ENCODE assay signal across 9 mouse cellular contexts in the genomic region with DNA sequence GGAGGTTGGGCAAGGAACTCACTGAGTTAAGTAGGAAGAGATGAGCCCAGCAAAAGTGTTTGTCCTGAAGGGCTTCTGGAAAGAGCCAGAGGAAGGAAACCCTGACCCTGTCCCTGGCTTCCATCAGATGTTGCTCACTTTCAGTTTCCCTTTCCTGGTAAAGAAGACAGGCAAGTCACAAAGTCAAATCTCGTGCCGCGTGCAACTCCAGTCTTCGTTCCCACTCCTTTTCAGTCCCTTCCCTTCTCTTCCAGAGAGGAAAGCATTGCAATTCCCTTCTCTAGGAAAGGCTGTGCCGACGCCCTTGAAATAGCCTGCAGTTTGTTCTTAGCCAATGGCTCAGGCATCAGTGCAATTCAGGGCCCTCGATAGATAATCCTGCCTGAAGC. TPM values are rescaled to one million over a fixed set of nuclear protein-coding genes. Genes with fewer than 3 reads are reported as not detected.
DNase-seq lines count a peak whose midpoint lies in the region; ATAC-seq and TF ChIP-seq lines count a peak whose summit lies in the region.
"Had no signal": no experiment of that assay in that cellular context is flagged by ENCODE, and none has a peak within 500 bp of the region (broad histone marks: within the 10 kb centered on the region; RNA-seq: fewer than 3 reads in every experiment).

No protein-coding gene starts in this region.

- no peak for ATAC-seq in intestine, embryonic 15.5 days
- ATAC-seq in megakaryocyte progenitor cell, adult 5-6 weeks (replicated peaks; ENCODE audit: poor library complexity) = no peak
- no peak for ATAC-seq in hindbrain, embryonic 13.5 days (ENCODE audit: low FRiP score)
- ATAC-seq in forebrain, postnatal 0 days = no peak

- no peak for TF ChIP-seq POLR2A in bone marrow, adult 2 months (IDR thresholded peaks at IDR 0.05; ENCODE audit: borderline replicate concordance, control insufficient read depth, low read depth, low read length)

- peak overlapping the region; percentile 33 for H3K4me3 ChIP-seq in bone marrow, adult 2 months (replicated peaks; ENCODE audit: control insufficient read depth, low read depth, low read length)
- no peak overlapping the region for H3K4me3 ChIP-seq in intestine, embryonic 15.5 days (replicated peaks)
- no peak overlapping the region for H3K4me3 ChIP-seq in hindbrain, embryonic 13.5 days
- no peak overlapping the region for H3K4me3 ChIP-seq in forebrain, postnatal 0 days (ENCODE audit: low read depth, low read length)

- H3K27me3 ChIP-seq in intestine, embryonic 15.5 days (replicated peaks) = no peaks in the 10 kb centered on the region
- no peaks in the 10 kb centered on the region for H3K27me3 ChIP-seq in hindbrain, embryonic 13.5 days
- H3K27me3 ChIP-seq in forebrain, postnatal 0 days (ENCODE audit: insufficient read depth, low read length) = no peaks in the 10 kb centered on the region

- no peak for TF ChIP-seq CTCF in bone marrow, adult 2 months (IDR thresholded peaks at IDR 0.05; ENCODE audit: control insufficient read depth, insufficient read depth, low read length)
- TF ChIP-seq CTCF in forebrain, postnatal 0 days (IDR thresholded peaks at IDR 0.05; ENCODE audit: low read depth) = no peak

- DNase-seq in 416B (ENCODE audit: low read depth) = peak; percentile 46
- peak; percentile 47 to 60 for DNase-seq in lung, adult 18-20 months
- no peak for DNase-seq in cerebellum, postnatal 25 days
- no peak for DNase-seq in forebrain, postnatal 0 days
- DNase-seq: layer of hippocampus, adult 9-11 months had no signal

- H3K4me1 ChIP-seq in bone marrow, adult 2 months (ENCODE audit: control insufficient read depth, insufficient read depth, low read length) = peaks cover 3% of the 10 kb centered on the region
- peaks cover 21% of the 10 kb centered on the region for H3K4me1 ChIP-seq in intestine, embryonic 15.5 days (replicated peaks)
- peaks cover 31% of the 10 kb centered on the region for H3K4me1 ChIP-seq in hindbrain, embryonic 13.5 days (replicated peaks)
- peaks cover 9% of the 10 kb centered on the region; the same call in 1 of the 2 replicates for H3K4me1 ChIP-seq in forebrain, postnatal 0 days (ENCODE audit: insufficient read depth)

- H3K9me3 ChIP-seq in intestine, embryonic 15.5 days = no peaks in the 10 kb centered on the region
- H3K9me3 ChIP-seq in hindbrain, embryonic 13.5 days = no peaks in the 10 kb centered on the region
- H3K9me3 ChIP-seq in forebrain, postnatal 0 days (ENCODE audit: low read length) = no peaks in the 10 kb centered on the region

- WGBS in bone marrow, adult 2 months = 18% methylated on average over 7 of the region's 7 CpGs
- 44% methylated on average over 7 of the region's 7 CpGs for whole genome bisulfite sequencing in intestine, embryonic 15.5 days
- 82% methylated on average over 7 of the region's 7 CpGs for WGBS in hindbrain, embryonic 13.5 days
- WGBS in forebrain, postnatal 0 days = 75% methylated on average over 7 of the region's 7 CpGs

- H3K27ac ChIP-seq in bone marrow, adult 2 months (ENCODE audit: control insufficient read depth, insufficient read depth, low read depth, low read length, poor library complexity) = peak overlapping the region; percentile 51
- H3K27ac ChIP-seq in intestine, embryonic 15.5 days = peak overlapping the region; percentile 65
- H3K27ac ChIP-seq in hindbrain, embryonic 13.5 days = no peak overlapping the region
- no peak overlapping the region for H3K27ac ChIP-seq in forebrain, postnatal 0 days (ENCODE audit: low read depth, low read length)

- H3K36me3 ChIP-seq in intestine, embryonic 15.5 days = no peaks in the 10 kb centered on the region
- peaks cover 8% of the 10 kb centered on the region for H3K36me3 ChIP-seq in hindbrain, embryonic 13.5 days
- peaks cover 6% of the 10 kb centered on the region; the same call in 1 of the 2 replicates for H3K36me3 ChIP-seq in forebrain, postnatal 0 days (ENCODE audit: insufficient read depth)

- peak overlapping the region; percentile 31 for H3K4me2 ChIP-seq in intestine, embryonic 15.5 days (replicated peaks)
- no peak overlapping the region for H3K4me2 ChIP-seq in hindbrain, embryonic 13.5 days
- no peak overlapping the region for H3K4me2 ChIP-seq in forebrain, postnatal 0 days (ENCODE audit: low read depth)

- H3K9ac ChIP-seq in intestine, embryonic 15.5 days = no peak overlapping the region
- H3K9ac ChIP-seq in hindbrain, embryonic 13.5 days = no peak overlapping the region
- H3K9ac ChIP-seq in forebrain, postnatal 0 days = no peak overlapping the region

RNA-seq across cellular contexts. Expression of a gene that starts 2.5 kb away (rescaled TPM):
- polyA plus RNA-seq in bone marrow, adult 2 months (2011; ENCODE audit: insufficient read depth, insufficient read length, low replicate concordance, missing spikeins) = 7.1 and 21.9 TPM in 2 replicates
- 35.2 and 36.3 TPM in 2 replicates for polyA plus RNA-seq in intestine, embryonic 15.5 days (2015; fragmentation: Nextera tagmentation; extraction: Ambion mirVana)
- total RNA-seq in megakaryocyte progenitor cell, adult 5-6 weeks (2015) = 34.7 and 47.1 TPM in 2 replicates
- 27.2 and 28.7 TPM in 2 replicates for total RNA-seq in megakaryocyte progenitor cell, adult 5-6 weeks (2017)
- 61.4 and 62.8 TPM in 2 replicates for polyA plus RNA-seq in hindbrain, embryonic 13.5 days (2015; fragmentation: Nextera tagmentation; extraction: Ambion mirVana)
- total RNA-seq in forebrain, postnatal 0 days (2014; rRNA removed) = 34.0 and 36.0 TPM in 2 replicates
- 38.6 and 45.1 TPM in 2 replicates for polyA plus RNA-seq in forebrain, postnatal 0 days (2015; fragmentation: Nextera tagmentation; extraction: Ambion mirVana)

RNA-seq across cellular contexts. Expression of a gene that starts 15.4 kb away (rescaled TPM):
- polyA plus RNA-seq in bone marrow, adult 2 months (2011; ENCODE audit: insufficient read depth, insufficient read length, low replicate concordance, missing spikeins) = 10.6 and 20.7 TPM in 2 replicates
- 52.1 and 53.7 TPM in 2 replicates for polyA plus RNA-seq in intestine, embryonic 15.5 days (2015; fragmentation: Nextera tagmentation; extraction: Ambion mirVana)
- total RNA-seq in megakaryocyte progenitor cell, adult 5-6 weeks (2015) = 49.6 and 57.2 TPM in 2 replicates
- 67.5 and 78.5 TPM in 2 replicates for total RNA-seq in megakaryocyte progenitor cell, adult 5-6 weeks (2017)
- 47.4 and 48.0 TPM in 2 replicates for polyA plus RNA-seq in hindbrain, embryonic 13.5 days (2015; fragmentation: Nextera tagmentation; extraction: Ambion mirVana)
- total RNA-seq in forebrain, postnatal 0 days (2014; rRNA removed) = 40.5 and 47.7 TPM in 2 replicates
- 37.3 and 43.8 TPM in 2 replicates for polyA plus RNA-seq in forebrain, postnatal 0 days (2015; fragmentation: Nextera tagmentation; extraction: Ambion mirVana)

Comparison
In these comparisons a context has a peak if more than half of its experiments do, and no peak if none do; other contexts are left out.
1. DNase-seq: peak in 416B (single experiment) and lung, adult 18-20 months (2 of 2); none in cerebellum, postnatal 25 days (0 of 2) and forebrain, postnatal 0 days (single experiment).
2. H3K27ac ChIP-seq: peak in bone marrow, adult 2 months (single experiment) and intestine, embryonic 15.5 days (single experiment); none in hindbrain, embryonic 13.5 days (single experiment) and forebrain, postnatal 0 days (single experiment).